Mouse (Mus musculus) bone marrow, adult 2 months (tissue): ENCODE results near the gene Pde4d.

Source experiments
- CTCF ChIP-seq: fragments of 200-500 bp; IDR thresholded peaks from 2 replicates; pipeline ENCODE4 v1.5.1; 2011; ENCODE audit warnings: low read length, control low read depth; ENCODE audit not compliant: control insufficient read depth, insufficient read depth
- POLR2A ChIP-seq: fragments of 200-500 bp; IDR thresholded peaks from 2 replicates; pipeline ENCODE4 v1.6.1; 2011; ENCODE audit warnings: low read depth, mild to moderate bottlenecking, control low read depth, low read length, borderline replicate concordance; ENCODE audit not compliant: control insufficient read depth

GRCm38 (mm10) chr13:109788604-109789003 is 1338.9 kb downstream of the Pde4d start:
- TF ChIP-seq CTCF (no peak), POLR2A (no peak)
